Mouse (Mus musculus) heart, adult 2 months (tissue): ENCODE results near the gene Mrps26. TPM values are rescaled to one million over a fixed set of nuclear protein-coding genes. Genes with fewer than 3 reads are reported as not detected.

Experiments
- DNase-seq, 2 experiments: peaks; one replicate each; pipeline ENCODE4 v3.0.0; 2021
- H3K27ac ChIP-seq: fragments of 200-600 bp; 2 replicates; pipeline ENCODE4 v1.8.1; 2022
- H3K27me3 ChIP-seq: fragments of 200-500 bp; 2 replicates; pipeline ENCODE4 v1.6.1; 2012; ENCODE audit warnings: mild to moderate bottlenecking, low read length, inconsistent platforms, mixed read lengths; ENCODE audit not compliant: control insufficient read depth, insufficient read depth
- H3K36me3 ChIP-seq: fragments of 200-500 bp; 2 replicates; pipeline ENCODE4 v1.6.1; 2012; ENCODE audit warnings: low read length, inconsistent platforms; ENCODE audit not compliant: control insufficient read depth, insufficient read depth
- H3K4me1 ChIP-seq: fragments of 200-500 bp; 2 replicates; pipeline ENCODE4 v1.6.1; 2011; ENCODE audit warnings: low read length; ENCODE audit not compliant: control insufficient read depth, insufficient read depth
- H3K4me3 ChIP-seq: fragments of 200-600 bp; 2 replicates; pipeline ENCODE4 v1.8.1; 2022
- H3K79me2 ChIP-seq: fragments of 200-500 bp; replicated peaks from 2 replicates; pipeline ENCODE4 v1.6.1; 2012; ENCODE audit warnings: mild to moderate bottlenecking, inconsistent platforms, low read length, moderate library complexity, mixed read lengths; ENCODE audit not compliant: control insufficient read depth, insufficient read depth
- H3K9ac ChIP-seq: fragments of 200-500 bp; 2 replicates; pipeline ENCODE4 v1.6.1; 2012; ENCODE audit warnings: low read depth, mild to moderate bottlenecking, control low read depth, inconsistent platforms, low read length, mixed read lengths
- CTCF ChIP-seq: fragments of 200-600 bp; IDR thresholded peaks from 2 replicates; pipeline ENCODE4 v1.8.1; 2022; ENCODE audit warnings: antibody characterized with exemption, mild to moderate bottlenecking, moderate library complexity
- EP300 ChIP-seq: fragments of 200-500 bp; IDR thresholded peaks from 2 replicates; pipeline ENCODE4 v1.6.1; 2011; ENCODE audit warnings: low read depth, low read length, control low read depth; ENCODE audit not compliant: insufficient read depth
- POLR2A ChIP-seq: fragments of 200-500 bp; IDR thresholded peaks from 2 replicates; pipeline ENCODE4 v1.6.1; 2011; ENCODE audit warnings: mild to moderate bottlenecking, low read depth, low read length, control low read depth; ENCODE audit not compliant: insufficient read depth
- WGBS: fragments of 180-500 bp; shearing (Covaris S2); methylation state at CpG from one replicate; pipeline ENCODE4 v1.1.7; 2018; 5-methylcytosine and 5-hydroxymethylcytosine counted together
- intact Hi-C: fragments of 180-260 bp; cut with DNase I; formaldehyde crosslinking; loops from one replicate; pipeline ENCODE4 v1.15.1; 2025
- polyA plus RNA-seq: library from polyadenylated mRNA; depleted of rRNA; stranded (reverse); fragments of >200 nt; gene quantifications from 2 replicates; pipeline ENCODE4 v1.2.3, GENCODE M21; 2012
- total RNA-seq, 2 experiments: library from RNA; stranded (reverse); gene quantifications; 2 replicates each; pipeline ENCODE4 v1.2.3; 2021

Gene Mrps26
- total and polyA plus RNA-seq, 3 experiments = 40.9 to 72.9 (median 57.6) TPM

GRCm38 (mm10) chr2:130529290-130529689 lies 34.3 kb upstream of the Mrps26 start:
- no peak for TF ChIP-seq EP300
- TF ChIP-seq POLR2A = no peak
- TF ChIP-seq CTCF = no peak
- no peak overlapping the region for H3K4me3 ChIP-seq
- no peak for DNase-seq
- H3K36me3 ChIP-seq = no peaks in the 10 kb centered on the region
- 89% methylated on average over 2 of the region's 2 CpGs for WGBS
- intact Hi-C loops = no loop called here
- no peak overlapping the region for H3K27ac ChIP-seq
- no peaks in the 10 kb centered on the region for H3K79me2 ChIP-seq
- no peaks in the 10 kb centered on the region for H3K27me3 ChIP-seq
- no peaks in the 10 kb centered on the region for H3K4me1 ChIP-seq
- H3K9ac ChIP-seq = no peak overlapping the region

GRCm38 (mm10) chr2:130529925-130530324 lies 33.6 kb upstream of the Mrps26 start:
- no peaks in the 10 kb centered on the region for H3K79me2 ChIP-seq
- H3K4me1 ChIP-seq = no peaks in the 10 kb centered on the region
- no peak overlapping the region for H3K27ac ChIP-seq
- H3K9ac ChIP-seq = no peak overlapping the region
- H3K36me3 ChIP-seq = no peaks in the 10 kb centered on the region
- intact Hi-C loops = no loop called here
- no peaks in the 10 kb centered on the region for H3K27me3 ChIP-seq
- H3K4me3 ChIP-seq = no peak overlapping the region
- TF ChIP-seq CTCF = no peak
- no peak for TF ChIP-seq POLR2A
- no peak for TF ChIP-seq EP300
- WGBS = 78% methylated on average over 7 of the region's 7 CpGs
- no peak for DNase-seq

- intact Hi-C loops = no loop called here
Observed at GRCm38 (mm10) chr2:130532201-130532600, 31.3 kb upstream of the Mrps26 start.

GRCm38 (mm10) chr2:130535017-130535416 lies 28.5 kb upstream of the Mrps26 start:
- no peak for DNase-seq
- H3K4me1 ChIP-seq = no peaks in the 10 kb centered on the region
- H3K9ac ChIP-seq = no peak overlapping the region
- H3K27me3 ChIP-seq = no peaks in the 10 kb centered on the region
- intact Hi-C loops = no loop called here
- no peaks in the 10 kb centered on the region for H3K36me3 ChIP-seq
- no peak overlapping the region for H3K4me3 ChIP-seq
- H3K79me2 ChIP-seq = no peaks in the 10 kb centered on the region
- WGBS = 88% methylated on average over 6 of the region's 6 CpGs
- TF ChIP-seq EP300 = no peak
- no peak for TF ChIP-seq CTCF
- no peak for TF ChIP-seq POLR2A
- no peak overlapping the region for H3K27ac ChIP-seq

More at GRCm38 (mm10) chr2:130532201-130532600, 31.3 kb upstream of the Mrps26 start:
- no peaks in the 10 kb centered on the region for H3K36me3 ChIP-seq
- no peaks in the 10 kb centered on the region for H3K79me2 ChIP-seq
- H3K27me3 ChIP-seq = no peaks in the 10 kb centered on the region
- no peak for DNase-seq
- H3K4me3 ChIP-seq = no peak overlapping the region
- WGBS = 71% methylated on average over 2 of the region's 2 CpGs
- TF ChIP-seq EP300 (no peak), CTCF (no peak), POLR2A (no peak)
- H3K9ac ChIP-seq = no peak overlapping the region
- no peak overlapping the region for H3K27ac ChIP-seq
- no peaks in the 10 kb centered on the region for H3K4me1 ChIP-seq

GRCm38 (mm10) chr2:130536890-130537289 lies 26.7 kb upstream of the Mrps26 start:
- H3K36me3 ChIP-seq = no peaks in the 10 kb centered on the region
- intact Hi-C loops = no loop called here
- TF ChIP-seq CTCF = no peak
- no peak for TF ChIP-seq EP300
- no peak for TF ChIP-seq POLR2A
- H3K79me2 ChIP-seq = no peaks in the 10 kb centered on the region
- no peak overlapping the region for H3K4me3 ChIP-seq
- 77% methylated on average over 3 of the region's 3 CpGs for WGBS
- H3K9ac ChIP-seq = no peak overlapping the region
- no peak for DNase-seq
- no peaks in the 10 kb centered on the region for H3K27me3 ChIP-seq
- H3K27ac ChIP-seq = no peak overlapping the region
- H3K4me1 ChIP-seq = no peaks in the 10 kb centered on the region

GRCm38 (mm10) chr2:130538876-130539546 lies 24.5 kb upstream of the Mrps26 start:
- Histone ChIP-seq H3K27me3 (no peaks in the 10 kb centered on the region), H3K79me2 (no peaks in the 10 kb centered on the region), H3K36me3 (no peaks in the 10 kb centered on the region), H3K27ac (no peak overlapping the region), H3K4me3 (no peak overlapping the region), H3K9ac (no peak overlapping the region), H3K4me1 (no peaks in the 10 kb centered on the region)
- 92% methylated on average over 8 of the region's 8 CpGs for WGBS
- intact Hi-C loops = no loop called here
- DNase-seq = no peak
- no peak for TF ChIP-seq EP300
- no peak for TF ChIP-seq CTCF
- no peak for TF ChIP-seq POLR2A
